Comparison of ENCODE assay signal across 24 mouse cellular contexts in the genomic region with DNA sequence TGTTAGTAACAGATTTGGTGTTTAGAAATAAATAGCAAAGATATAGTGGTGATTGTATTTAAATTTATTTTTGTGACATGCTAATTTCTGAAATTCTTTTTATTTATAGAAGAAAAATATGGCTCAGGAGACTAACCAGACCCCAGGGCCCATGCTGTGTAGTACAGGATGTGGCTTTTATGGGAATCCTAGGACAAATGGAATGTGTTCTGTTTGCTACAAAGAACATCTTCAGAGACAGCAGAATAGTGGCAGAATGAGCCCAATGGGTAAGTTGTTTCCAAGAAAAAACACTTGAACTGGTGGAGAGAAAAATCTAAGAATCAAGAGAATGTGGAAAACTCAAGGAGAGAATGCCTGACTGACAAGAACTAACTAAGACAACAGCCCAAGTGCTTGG. TPM values are rescaled to one million over a fixed set of nuclear protein-coding genes. Genes with fewer than 3 reads are reported as not detected.
DNase-seq lines count a peak whose midpoint lies in the region; ATAC-seq and TF ChIP-seq lines count a peak whose summit lies in the region.
"Had no signal": no experiment of that assay in that cellular context is flagged by ENCODE, and none has a peak within 500 bp of the region (broad histone marks: within the 10 kb centered on the region; RNA-seq: fewer than 3 reads in every experiment).

No protein-coding gene starts in this region.

- peak overlapping the region; percentile 39 for H3K4me2 ChIP-seq in neural tube, embryonic 13.5 days
- peak overlapping the region; percentile 66 for H3K4me2 ChIP-seq in myocyte (ENCODE audit: low read depth)
- H3K4me2 ChIP-seq: stomach, embryonic 15.5 days had no signal

- H3K79me2 ChIP-seq in myocyte (ENCODE audit: control insufficient read depth, insufficient read depth): peaks cover 76% of the 10 kb centered on the region

- no peak for TF ChIP-seq CTCF in gastrocnemius, adult 2 months (IDR thresholded peaks at IDR 0.05)
- no peak for TF ChIP-seq CTCF in layer of hippocampus, adult 2 months (conservative IDR thresholded peaks at IDR 0.05)

- intact Hi-C loops in gastrocnemius, adult 2 months (cut with DNase I): no loop called here

- no peaks in the 10 kb centered on the region for H3K9me3 ChIP-seq in neural tube, embryonic 13.5 days
- H3K9me3 ChIP-seq: forebrain, embryonic 10.5 days; hindbrain, embryonic 13.5 days; intestine, embryonic 15.5 days; neural tube, embryonic 12.5 days; stomach, embryonic 15.5 days had no signal

- H3ac ChIP-seq in myocyte (ENCODE audit: control insufficient read depth, insufficient read length): no peak overlapping the region

- TF ChIP-seq POLR2A in myocyte (IDR thresholded peaks at IDR 0.05; ENCODE audit: insufficient read length, low read depth): no peak

- peaks cover 22% of the 10 kb centered on the region for H3K4me1 ChIP-seq in neural tube, embryonic 13.5 days (replicated peaks)

- H3K27me3 ChIP-seq in neural tube, embryonic 13.5 days: no peaks in the 10 kb centered on the region
- no peaks in the 10 kb centered on the region for H3K27me3 ChIP-seq in myocyte (ENCODE audit: control insufficient read depth, insufficient read depth, insufficient read length)
- H3K27me3 ChIP-seq: hindbrain, embryonic 13.5 days; intestine, embryonic 15.5 days; neural tube, embryonic 12.5 days; stomach, embryonic 15.5 days had no signal

- no peak overlapping the region for H3K9ac ChIP-seq in neural tube, embryonic 13.5 days
- H3K9ac ChIP-seq: forebrain, postnatal 0 days; hindbrain, embryonic 13.5 days; intestine, embryonic 15.5 days; neural tube, embryonic 12.5 days; stomach, embryonic 15.5 days had no signal

- H3K4me3 ChIP-seq in gastrocnemius, adult 2 months: peak overlapping the region; percentile 84
- peak overlapping the region; percentile 10; the same call in 1 of the 2 replicates for H3K4me3 ChIP-seq in layer of hippocampus, adult 2 months
- H3K4me3 ChIP-seq in neural tube, embryonic 13.5 days: no peak overlapping the region
- H3K4me3 ChIP-seq in myocyte: no peak overlapping the region
- H3K4me3 ChIP-seq: forebrain, embryonic 10.5 days; intestine, embryonic 15.5 days had no signal

- ATAC-seq in neural tube, embryonic 13.5 days (ENCODE audit: low read depth): no peak
- ATAC-seq: forebrain, postnatal 0 days; intestine, embryonic 15.5 days had no signal

- peak overlapping the region; percentile 100; the same call in 1 of the 2 replicates for H3K27ac ChIP-seq in gastrocnemius, adult 2 months
- H3K27ac ChIP-seq in layer of hippocampus, adult 2 months: no peak overlapping the region
- H3K27ac ChIP-seq in neural tube, embryonic 13.5 days (replicated peaks): no peak overlapping the region
- H3K27ac ChIP-seq: forebrain, embryonic 10.5 days; hindbrain, embryonic 13.5 days; intestine, embryonic 15.5 days; neural tube, embryonic 12.5 days; stomach, embryonic 15.5 days had no signal

- DNase-seq in gastrocnemius, adult 2 months: no peak
- DNase-seq in gastrocnemius, adult 8-10 months (ENCODE audit: low spot score in 2 of 2): no peak
- DNase-seq in layer of hippocampus, adult 2 months (ENCODE audit: low spot score in 2 of 2): no peak
- DNase-seq in layer of hippocampus, adult 18-20 months (ENCODE audit: low spot score in 2 of 2): no peak
- DNase-seq in neural tube, embryonic 10.5 days (ENCODE audit: extremely low spot score, low spot score): no peak
- DNase-seq in thymus, postnatal 25 days: no peak
- DNase-seq: adrenal gland, postnatal 14 days; cerebellum, adult 9-10 months; forebrain, postnatal 0 days; heart, postnatal 10 days; kidney, adult 9 months; kidney, postnatal 14 days; layer of hippocampus, postnatal 36 days; lung, postnatal 10 days; right cerebral cortex, adult 18-20 months; right cerebral cortex, postnatal 4 days; thymus, postnatal 36 days had no signal

- peaks cover 35% of the 10 kb centered on the region for H3K36me3 ChIP-seq in neural tube, embryonic 13.5 days
- peaks cover 47% of the 10 kb centered on the region for H3K36me3 ChIP-seq in myocyte (ENCODE audit: control insufficient read depth, insufficient read depth)

TF ChIP-seq in myocyte, 11 proteins besides CTCF, POLR2A, EP300 and RAD21:
- no peak for TF ChIP-seq SRF (IDR thresholded peaks at IDR 0.05; ENCODE audit: control insufficient read depth, insufficient read length, low read depth)

RNA-seq across cellular contexts. Expression of a gene that starts 4.2 kb away (rescaled TPM):
- 100 to 1,000 TPM; 216 to 335 TPM for total RNA-seq in gastrocnemius, adult 2 months (2021)
- 100 to 1,000 TPM; 247 to 295 (median 262) TPM for total RNA-seq in gastrocnemius, adult 8-10 months (2022)
- total RNA-seq in layer of hippocampus, adult 2 months (2021): 100 to 1,000 TPM; 137 to 140 TPM
- total RNA-seq in layer of hippocampus, adult 18-20 months (2021): 100 to 1,000 TPM; 140 to 143 TPM
- polyA plus RNA-seq in neural tube, embryonic 13.5 days (2015; fragmentation: Nextera tagmentation; extraction: Ambion mirVana): 186 and 190 TPM in 2 replicates
- 36.9 TPM for polyA plus RNA-seq in myocyte (2012; fragmentation: generic; extraction: Trizol)

Comparison
In these comparisons a context has a peak if more than half of its experiments do, and no peak if none do; other contexts are left out.
1. H3K4me3 ChIP-seq: peak in gastrocnemius, adult 2 months (single experiment) and layer of hippocampus, adult 2 months (single experiment); none in neural tube, embryonic 13.5 days (single experiment) and myocyte (single experiment).